Mouse (Mus musculus) erythroblast, adult 5-6 weeks (primary cell): Measurements from ENCODE around the gene V1ra8. TPM values are rescaled to one million over a fixed set of nuclear protein-coding genes. Genes with fewer than 3 reads are reported as not detected.
"Not testable (repeated sequence)": the region's sequence is repeated elsewhere in the genome, so short reads cannot be mapped to it uniquely, and the experiment has no call there.

Source experiments
- ATAC-seq: replicated peaks from 2 replicates; pipeline ENCODE4 v1.8.0; 2016; ENCODE audit warnings: moderate number of reproducible peaks, mild to moderate bottlenecking, moderate TSS enrichment, inconsistent platforms; ENCODE audit not compliant: poor library complexity, low FRiP score, severe bottlenecking
- total RNA-seq, 2 experiments: library from RNA; stranded (forward) in 1 of 2; stranded (reverse) in 1 of 2; fragments of 150-400 nt in 1 of 2; fragments of 200-764, 138-1000 nt in 1 of 2; gene quantifications; 2 replicates each; pipeline versions ENCODE4 v1.2.3 to v1.2.4; 2015 to 2017; ENCODE audit warnings: low replicate concordance in 2 of 2

Gene V1ra8
- total RNA-seq (2015; ENCODE audit: low replicate concordance) (not detected in 2 replicates), total RNA-seq (2017; ENCODE audit: low replicate concordance) (not detected in 2 replicates)

GRCm38 (mm10) chr6:90202493-90202892, at the start of gene V1ra8:
Gene V1ra8, plus strand, starts transcription at chr6:90202793.
- not testable (repeated sequence) for ATAC-seq

GRCm38 (mm10) chr6:90160139-90160538, 42.5 kb upstream of the V1ra8 start:
- no peak for ATAC-seq

- no peak for ATAC-seq
Measured at GRCm38 (mm10) chr6:90174508-90174907, 28.1 kb upstream of the V1ra8 start, which contains the start of gene Vmn1r52. Gene Vmn1r52, plus strand, starts transcription at chr6:90174808.

- no peak for ATAC-seq
Measured at GRCm38 (mm10) chr6:90224338-90224737, 21.7 kb downstream of the V1ra8 start, which contains the start of gene Vmn1r53. Gene Vmn1r53, minus strand, starts transcription at chr6:90224438.

- not testable (repeated sequence) for ATAC-seq
Measured at GRCm38 (mm10) chr6:90232114-90232513, 29.5 kb downstream of the V1ra8 start.

- ATAC-seq: no peak
Measured at GRCm38 (mm10) chr6:90232681-90233080, 30.1 kb downstream of the V1ra8 start.

- no peak for ATAC-seq
Measured at GRCm38 (mm10) chr6:90244019-90244418, 41.4 kb downstream of the V1ra8 start.

GRCm38 (mm10) chr6:90246000-90246399, 43.4 kb downstream of the V1ra8 start, which contains the start of gene Vmn1r54:
Gene Vmn1r54, plus strand, starts transcription at chr6:90246300.
- ATAC-seq: no peak

Other genes starting within 250 kb of the V1ra8 start
- not detected in 2 replicates for gene Vmn1r46, start 233.5 kb upstream of the V1ra8 start, total RNA-seq (2015; ENCODE audit: low replicate concordance)
- not detected in 2 replicates for gene Vmn1r46, start 233.5 kb upstream of the V1ra8 start, total RNA-seq (2017; ENCODE audit: low replicate concordance)
- gene Vmn1r47, start 186.6 kb upstream of the V1ra8 start, total RNA-seq (2015; ENCODE audit: low replicate concordance): 1.9 TPM in 1 of 2 replicates, not detected in the other
- 0.14 TPM in 1 of 2 replicates, not detected in the other for gene Vmn1r47, start 186.6 kb upstream of the V1ra8 start, total RNA-seq (2017; ENCODE audit: low replicate concordance)
- not detected in 2 replicates for gene Vmn1r48, start 166.0 kb upstream of the V1ra8 start, total RNA-seq (2015; ENCODE audit: low replicate concordance)
- gene Vmn1r48, start 166.0 kb upstream of the V1ra8 start, total RNA-seq (2017; ENCODE audit: low replicate concordance): not detected in 2 replicates
- not detected in 2 replicates for gene Vmn1r49, start 124.3 kb upstream of the V1ra8 start, total RNA-seq (2015; ENCODE audit: low replicate concordance)
- 0.09 and 1.3 TPM in 2 replicates for gene Vmn1r49, start 124.3 kb upstream of the V1ra8 start, total RNA-seq (2017; ENCODE audit: low replicate concordance)
- not detected in 2 replicates for gene Vmn1r50, start 101.4 kb upstream of the V1ra8 start, total RNA-seq (2015; ENCODE audit: low replicate concordance)
- gene Vmn1r50, start 101.4 kb upstream of the V1ra8 start, total RNA-seq (2017; ENCODE audit: low replicate concordance): not detected in 2 replicates
- not detected in 2 replicates for gene Vmn1r51, start 80.2 kb upstream of the V1ra8 start, total RNA-seq (2015; ENCODE audit: low replicate concordance)
- gene Vmn1r51, start 80.2 kb upstream of the V1ra8 start, total RNA-seq (2017; ENCODE audit: low replicate concordance): not detected in 2 replicates
- gene Vmn1r52, start 28.0 kb upstream of the V1ra8 start, total RNA-seq (2015; ENCODE audit: low replicate concordance): not detected in 2 replicates
- gene Vmn1r52, start 28.0 kb upstream of the V1ra8 start, total RNA-seq (2017; ENCODE audit: low replicate concordance): not detected in 2 replicates
- gene Vmn1r53, start 21.6 kb downstream of the V1ra8 start, total RNA-seq (2015; ENCODE audit: low replicate concordance): not detected in 2 replicates
- gene Vmn1r53, start 21.6 kb downstream of the V1ra8 start, total RNA-seq (2017; ENCODE audit: low replicate concordance): not detected in 2 replicates
- gene Vmn1r54, start 43.5 kb downstream of the V1ra8 start, total RNA-seq (2015; ENCODE audit: low replicate concordance): not detected in 2 replicates
- gene Vmn1r54, start 43.5 kb downstream of the V1ra8 start, total RNA-seq (2017; ENCODE audit: low replicate concordance): not detected in 2 replicates
- gene BC048671, start 98.4 kb downstream of the V1ra8 start, total RNA-seq (2015; ENCODE audit: low replicate concordance): not detected in 2 replicates
- gene BC048671, start 98.4 kb downstream of the V1ra8 start, total RNA-seq (2017; ENCODE audit: low replicate concordance): not detected in 2 replicates
- 3.6 and 10.6 TPM in 2 replicates for gene Chst13, start 122.4 kb downstream of the V1ra8 start, total RNA-seq (2015; ENCODE audit: low replicate concordance)
- 1.4 and 4.7 TPM in 2 replicates for gene Chst13, start 122.4 kb downstream of the V1ra8 start, total RNA-seq (2017; ENCODE audit: low replicate concordance)
- gene Uroc1, start 130.5 kb downstream of the V1ra8 start, total RNA-seq (2015; ENCODE audit: low replicate concordance): not detected in 2 replicates
- gene Uroc1, start 130.5 kb downstream of the V1ra8 start, total RNA-seq (2017; ENCODE audit: low replicate concordance): not detected in 2 replicates
- gene Zxdc, start 166.7 kb downstream of the V1ra8 start, total RNA-seq (2015; ENCODE audit: low replicate concordance): 2.7 and 3.1 TPM in 2 replicates
- 3.5 and 4.5 TPM in 2 replicates for gene Zxdc, start 166.7 kb downstream of the V1ra8 start, total RNA-seq (2017; ENCODE audit: low replicate concordance)
- gene Cfap100, start 226.0 kb downstream of the V1ra8 start, total RNA-seq (2015; ENCODE audit: low replicate concordance): not detected in 2 replicates
- gene Cfap100, start 226.0 kb downstream of the V1ra8 start, total RNA-seq (2017; ENCODE audit: low replicate concordance): not detected in 2 replicates